In genomic region chrX:19201383-19201782, GRCm38 (mm10) we compare ENCODE assay signal across 14 mouse cellular contexts.
A peak's percentile ranks its signal among the peaks of the same experiment; 100 is the strongest.
DNase-seq lines count a peak whose midpoint lies in the region; TF ChIP-seq lines count a peak whose summit lies in the region.
"Had no signal": no experiment of that assay in that cellular context is flagged by ENCODE, and none has a peak within 500 bp of the region (broad histone marks: within the 10 kb centered on the region; RNA-seq: fewer than 3 reads in every experiment).

No protein-coding gene starts in this region.

- no peaks in the 10 kb centered on the region for H3K36me3 ChIP-seq in liver, adult 2 months (ENCODE audit: control insufficient read depth, insufficient read depth, low read length)
- H3K36me3 ChIP-seq: hindbrain, embryonic 12.5 days; liver, embryonic 13.5 days had no signal

- TF ChIP-seq POLR2A in liver, adult 2 months (IDR thresholded peaks at IDR 0.05; ENCODE audit: extremely low read depth, insufficient read depth, low read length), result no peak

- no peak overlapping the region for H3K27ac ChIP-seq in liver, adult 2 months (replicated peaks; ENCODE audit: insufficient read depth, low read depth, low read length)
- H3K27ac ChIP-seq: hindbrain, embryonic 12.5 days; liver, embryonic 13.5 days had no signal

- 0 out of 2 replicates have a peak, but pooled peaks have one; percentile 16 for TF ChIP-seq CTCF in liver, adult 2 months (IDR thresholded peaks at IDR 0.05; ENCODE audit: low read depth, low read length)

- 96% methylated on average over 1 of the region's 1 CpGs for WGBS in liver, adult 2 months

- H3K4me3 ChIP-seq in liver, adult 2 months (ENCODE audit: insufficient read depth, low read depth, low read length), result no peak overlapping the region
- H3K4me3 ChIP-seq: hindbrain, embryonic 12.5 days; liver, embryonic 13.5 days had no signal

- H3K79me2 ChIP-seq in liver, adult 2 months (ENCODE audit: control insufficient read depth, insufficient read depth, low read length), result no peaks in the 10 kb centered on the region

- peaks cover 2% of the 10 kb centered on the region; the same call in 1 of the 2 replicates for H3K4me1 ChIP-seq in liver, adult 2 months (ENCODE audit: control insufficient read depth, insufficient read depth, low read length)
- H3K4me1 ChIP-seq: hindbrain, embryonic 12.5 days; liver, embryonic 13.5 days had no signal

- H3K9ac ChIP-seq in liver, adult 2 months (ENCODE audit: low read depth, low read length), result no peak overlapping the region
- H3K9ac ChIP-seq: hindbrain, embryonic 12.5 days; liver, embryonic 13.5 days had no signal

- H3K27me3 ChIP-seq in liver, adult 2 months (ENCODE audit: control insufficient read depth, insufficient read depth, low read length), result no peaks in the 10 kb centered on the region
- H3K27me3 ChIP-seq: hindbrain, embryonic 12.5 days; liver, embryonic 13.5 days had no signal

- peak; percentile 14 for DNase-seq in cerebellum, adult 9-10 months
- DNase-seq in cerebellum, postnatal 25 days, result no peak
- peak; percentile 10 for DNase-seq in liver, adult 2 months (ENCODE audit: extremely low read depth, low read depth, low spot score)
- DNase-seq in liver, result no peak
- DNase-seq in CD4-positive helper T cell, adult 2 months (ENCODE audit: low read depth, low spot score), result peak; percentile 3
- peak; percentile 0 for DNase-seq in embryo, embryonic 10.5 days (ENCODE audit: low spot score)
- DNase-seq in testis, postnatal 10 days (ENCODE audit: low spot score), result no peak
- no peak for DNase-seq in natural killer cell, adult 2 months (ENCODE audit: low spot score in 2 of 2)
- DNase-seq: adrenal gland, postnatal 25 days; B cell, adult 2 months; cerebellum, adult 11 months; kidney, adult 11 months; liver, embryonic 13.5 days had no signal

Comparison
In these comparisons a context has a peak if more than half of its experiments do, and no peak if none do; other contexts are left out.
1. DNase-seq: peak in cerebellum, adult 9-10 months (single experiment), liver, adult 2 months (single experiment), CD4-positive helper T cell, adult 2 months (single experiment) and embryo, embryonic 10.5 days (single experiment); none in cerebellum, postnatal 25 days (0 of 2), liver (single experiment), testis, postnatal 10 days (single experiment) and natural killer cell, adult 2 months (0 of 2).